Mouse (Mus musculus) liver, postnatal 0 days (tissue): Measurements from ENCODE around the gene Fgd3.

Source experiments
- CTCF ChIP-seq: sonication (generic); IDR thresholded peaks from 2 replicates; pipeline ENCODE4 v1.5.1; 2016; ENCODE audit warnings: antibody characterized with exemption, low read depth
- EP300 ChIP-seq: IDR thresholded peaks from 2 replicates; pipeline ENCODE4 v1.6.1; 2016; ENCODE audit warnings: antibody characterized with exemption, low read depth, mild to moderate bottlenecking

DNA sequence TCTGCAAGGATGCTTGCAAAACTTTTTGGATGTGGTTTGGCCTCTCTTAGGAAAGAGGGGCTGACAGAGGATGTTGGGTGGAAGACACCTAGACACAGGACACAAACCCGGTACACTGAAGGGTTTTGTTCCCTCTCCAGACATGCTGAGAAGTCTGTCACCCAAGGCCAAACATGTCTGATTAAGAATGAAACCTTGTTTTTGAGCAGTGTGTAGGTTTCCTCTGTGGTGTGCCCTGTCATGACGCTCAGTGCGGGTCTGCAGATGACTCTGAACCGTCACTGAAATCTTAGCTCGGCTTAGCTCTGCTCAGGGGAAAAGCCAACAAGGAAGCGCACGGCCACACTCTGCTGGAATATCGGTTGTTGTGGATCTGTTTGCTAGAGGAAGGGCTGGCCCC is 49.6 kb downstream of the Fgd3 start:
- no peak for TF ChIP-seq CTCF
- TF ChIP-seq EP300: no peak
